Mouse (Mus musculus): ENCODE measurements around the gene Ccdc9.

DNA sequence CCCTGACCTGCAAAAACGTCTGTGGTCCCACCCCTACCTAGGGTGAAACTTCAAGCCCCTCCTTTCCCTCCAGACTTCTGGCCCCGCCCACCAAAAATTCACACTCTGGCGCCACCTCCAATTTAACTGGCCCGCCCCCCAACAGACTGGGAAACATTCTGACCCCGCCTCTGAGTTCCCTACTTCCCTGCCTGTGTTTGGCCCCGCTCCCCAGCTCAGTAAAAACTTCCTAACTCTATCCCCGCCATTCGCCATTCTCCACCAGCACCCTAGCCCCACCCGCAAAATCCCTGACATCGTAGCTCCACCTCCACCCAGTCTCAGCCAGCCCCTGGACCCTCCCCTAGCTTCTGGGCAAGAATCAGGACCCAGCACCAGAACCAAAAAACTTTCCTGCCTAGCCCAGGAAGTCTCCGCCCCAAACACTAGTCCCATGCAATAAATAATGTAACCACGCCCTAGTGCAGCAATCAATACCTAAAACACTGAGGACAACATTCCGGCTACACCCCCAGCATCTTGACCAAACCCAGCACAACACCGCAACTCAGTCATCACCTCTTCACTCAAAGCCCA lies 1.1 kb downstream of the Ccdc9 start:
- TF ChIP-seq CTCF (IDR thresholded peaks at IDR 0.05) (no peak), EP300 (IDR thresholded peaks at IDR 0.05) (no peak)

Data from lung, postnatal 0 days (tissue).